In the genomic region with DNA sequence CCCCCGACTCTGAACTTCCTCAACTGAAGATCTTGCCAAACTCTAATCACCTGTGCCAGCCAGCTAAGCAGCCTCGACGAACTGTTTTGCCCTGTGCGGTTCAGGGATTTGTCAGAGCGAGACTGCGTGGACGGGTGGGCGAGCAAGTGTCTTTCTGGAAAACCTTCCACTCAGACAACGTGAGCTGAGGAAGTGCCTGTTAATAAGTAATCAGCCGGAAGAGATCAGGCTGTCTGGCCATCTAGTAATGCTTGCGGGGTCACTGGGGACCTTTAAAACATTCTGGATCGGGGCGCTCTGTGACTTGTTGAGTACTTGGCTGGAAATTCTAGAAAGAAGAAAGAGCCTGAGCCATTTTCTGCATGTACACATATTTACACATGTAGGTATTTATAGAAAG, we compare ENCODE assay signal across 11 mouse cellular contexts.
DNase-seq lines count a peak whose midpoint lies in the region; ATAC-seq and TF ChIP-seq lines count a peak whose summit lies in the region.
"Had no signal": no experiment of that assay in that cellular context is flagged by ENCODE, and none has a peak within 500 bp of the region (broad histone marks: within the 10 kb centered on the region; RNA-seq: fewer than 3 reads in every experiment).

No protein-coding gene starts in this region.

- ATAC-seq in heart, embryonic 14.5 days (ENCODE audit: insufficient number of reproducible peaks, insufficient read depth, low FRiP score, low read depth) = no peak
- ATAC-seq in neural tube, embryonic 12.5 days (ENCODE audit: low FRiP score, low read depth) = no peak
- ATAC-seq in kidney, postnatal 0 days (replicated peaks; ENCODE audit: low FRiP score, low read depth) = no peak

- no peak for TF ChIP-seq CTCF in kidney, postnatal 0 days (IDR thresholded peaks at IDR 0.05; ENCODE audit: low read depth)
- TF ChIP-seq CTCF in small intestine, adult 2 months (IDR thresholded peaks at IDR 0.05; ENCODE audit: extremely low read depth, insufficient read length, insufficient replicate concordance, low read depth, low read length) = no peak

- no peak overlapping the region for H3K9ac ChIP-seq in heart, embryonic 14.5 days (ENCODE audit: low read length)
- H3K9ac ChIP-seq in neural tube, embryonic 12.5 days = no peak overlapping the region
- no peak overlapping the region for H3K9ac ChIP-seq in kidney, postnatal 0 days (ENCODE audit: low read depth, low read length)

- peak overlapping the region; percentile 36 for H3K4me2 ChIP-seq in heart, embryonic 14.5 days (ENCODE audit: low read length)
- peak overlapping the region; percentile 17 for H3K4me2 ChIP-seq in neural tube, embryonic 12.5 days (replicated peaks)
- H3K4me2 ChIP-seq in kidney, postnatal 0 days (ENCODE audit: low read length) = 0 out of 2 replicates have a peak overlapping the region, but pooled peaks have one; percentile 25

- H3K36me3 ChIP-seq in heart, embryonic 14.5 days (ENCODE audit: control insufficient read depth, insufficient read depth, low read length) = no peaks in the 10 kb centered on the region
- H3K36me3 ChIP-seq in neural tube, embryonic 12.5 days = no peaks in the 10 kb centered on the region
- H3K36me3 ChIP-seq in kidney, postnatal 0 days (ENCODE audit: insufficient read depth, low read length) = no peaks in the 10 kb centered on the region
- H3K36me3 ChIP-seq in small intestine, adult 2 months (ENCODE audit: control insufficient read depth, insufficient read depth, low read length) = no peaks in the 10 kb centered on the region

- H3K27ac ChIP-seq in heart, embryonic 14.5 days (replicated peaks in 1 of 2; ENCODE audit: control insufficient read depth in 1 of 2, insufficient read depth in 1 of 2, low read depth in 2 of 2, low read length in 2 of 2) = peak overlapping the region; percentile 35 to 51
- no peak overlapping the region for H3K27ac ChIP-seq in neural tube, embryonic 12.5 days
- H3K27ac ChIP-seq in kidney, postnatal 0 days = no peak overlapping the region
- no peak overlapping the region for H3K27ac ChIP-seq in small intestine, adult 2 months (ENCODE audit: insufficient read depth, low read depth, low read length)

- WGBS in heart, embryonic 14.5 days = 50% methylated on average over 13 of the region's 13 CpGs
- 38% methylated on average over 13 of the region's 13 CpGs for WGBS in neural tube, embryonic 12.5 days
- WGBS in kidney, postnatal 0 days = 21% methylated on average over 13 of the region's 13 CpGs
- 22% methylated on average over 13 of the region's 13 CpGs for WGBS in small intestine, adult 2 months

- no peak for DNase-seq in heart, adult 9 months (ENCODE audit: low spot score in 2 of 2)
- DNase-seq in neural tube, embryonic 10.5 days (ENCODE audit: extremely low spot score, low spot score) = no peak
- no peak for DNase-seq in kidney, postnatal 0 days (ENCODE audit: low spot score)
- no peak for DNase-seq in left cerebral cortex, adult 18-20 months (ENCODE audit: low spot score in 2 of 2)
- DNase-seq in adrenal gland, postnatal 4 days (ENCODE audit: low spot score in 2 of 2) = no peak
- DNase-seq: cerebellum, adult 9-10 months; lung, postnatal 36 days; right cerebral cortex, postnatal 4 days had no signal

- H3K4me3 ChIP-seq in heart, embryonic 14.5 days (ENCODE audit: control insufficient read depth in 1 of 2, insufficient read depth in 1 of 2, low read depth in 1 of 2, low read length in 2 of 2) = no peak overlapping the region
- no peak overlapping the region for H3K4me3 ChIP-seq in neural tube, embryonic 12.5 days
- H3K4me3 ChIP-seq in kidney, postnatal 0 days (replicated peaks; ENCODE audit: low read depth, low read length) = no peak overlapping the region
- peak overlapping the region; percentile 4; the same call in 1 of the 2 replicates for H3K4me3 ChIP-seq in small intestine, adult 2 months (ENCODE audit: low read depth, low read length)

- H3K27me3 ChIP-seq in heart, embryonic 14.5 days (ENCODE audit: control insufficient read depth, insufficient read depth, low read length) = no peaks in the 10 kb centered on the region
- H3K27me3 ChIP-seq in neural tube, embryonic 12.5 days (replicated peaks) = no peaks in the 10 kb centered on the region
- no peaks in the 10 kb centered on the region for H3K27me3 ChIP-seq in kidney, postnatal 0 days (ENCODE audit: insufficient read depth, low read length)
- no peaks in the 10 kb centered on the region for H3K27me3 ChIP-seq in small intestine, adult 2 months (ENCODE audit: control insufficient read depth, insufficient read depth, low read length)

- H3K4me1 ChIP-seq in heart, embryonic 14.5 days (ENCODE audit: control insufficient read depth in 2 of 2, insufficient read depth in 2 of 2, low read length in 2 of 2) = peaks cover 34 to 57% of the 10 kb centered on the region in 2 experiments
- H3K4me1 ChIP-seq in neural tube, embryonic 12.5 days = peaks cover 54% of the 10 kb centered on the region
- peaks cover 31% of the 10 kb centered on the region for H3K4me1 ChIP-seq in kidney, postnatal 0 days (replicated peaks; ENCODE audit: insufficient read depth, low read length)
- H3K4me1 ChIP-seq in small intestine, adult 2 months (ENCODE audit: control insufficient read depth, insufficient read depth, insufficient read length, low read length) = peaks cover 3% of the 10 kb centered on the region; the same call in 1 of the 2 replicates

- no peak for TF ChIP-seq POLR2A in small intestine, adult 2 months (IDR thresholded peaks at IDR 0.05; ENCODE audit: low read depth, low read length)

- H3K9me3 ChIP-seq in heart, embryonic 14.5 days (ENCODE audit: control insufficient read depth, low read length) = no peaks in the 10 kb centered on the region
- no peaks in the 10 kb centered on the region for H3K9me3 ChIP-seq in neural tube, embryonic 12.5 days
- H3K9me3 ChIP-seq in kidney, postnatal 0 days (replicated peaks; ENCODE audit: low read length) = no peaks in the 10 kb centered on the region

Comparison
In these comparisons a context has a peak if more than half of its experiments do, and no peak if none do; other contexts are left out.
1. H3K27ac ChIP-seq: peak in heart, embryonic 14.5 days (2 of 2); none in neural tube, embryonic 12.5 days (single experiment), kidney, postnatal 0 days (single experiment) and small intestine, adult 2 months (single experiment).
2. Peak in every context shown above with its lines, with median percentiles within 50 percentile points of each other: H3K4me2 ChIP-seq.